Mouse (Mus musculus) small intestine, adult 2 months (tissue): Measurements from ENCODE around the gene Mia2. TPM values are rescaled to one million over a fixed set of nuclear protein-coding genes. Genes with fewer than 3 reads are reported as not detected.

ENCODE experiments used
- H3K27ac ChIP-seq: fragments of 200-500 bp; 2 replicates; pipeline ENCODE4 v1.5.1; 2012; ENCODE audit warnings: low read depth, low read length, control low read depth, inconsistent platforms; ENCODE audit not compliant: insufficient read depth
- H3K27me3 ChIP-seq: fragments of 200-500 bp; 2 replicates; pipeline ENCODE4 v1.6.1; 2012; ENCODE audit warnings: mild to moderate bottlenecking, moderate library complexity, low read length, inconsistent platforms; ENCODE audit not compliant: control insufficient read depth, insufficient read depth
- H3K36me3 ChIP-seq: fragments of 200-500 bp; 2 replicates; pipeline ENCODE4 v1.6.1; 2012; ENCODE audit warnings: mild to moderate bottlenecking, low read length, control low read depth, inconsistent platforms; ENCODE audit not compliant: control insufficient read depth, insufficient read depth
- H3K4me1 ChIP-seq: fragments of 200-500 bp; 2 replicates; pipeline ENCODE4 v1.6.1; 2012; ENCODE audit warnings: low read length, inconsistent platforms, mixed read lengths; ENCODE audit not compliant: control insufficient read depth, insufficient read depth, insufficient read length
- H3K4me3 ChIP-seq: fragments of 200-500 bp; 2 replicates; pipeline ENCODE4 v1.5.1; 2012; ENCODE audit warnings: low read depth, mild to moderate bottlenecking, control low read depth, inconsistent platforms, low read length, moderate library complexity
- CTCF ChIP-seq: fragments of 200-500 bp; IDR thresholded peaks from 2 replicates; pipeline ENCODE4 v1.5.1; 2012; ENCODE audit warnings: low read depth, mild to moderate bottlenecking, control low read depth, inconsistent platforms, low read length, moderate library complexity, mixed read lengths; ENCODE audit not compliant: insufficient replicate concordance, insufficient read length; ENCODE audit errors: extremely low read depth
- POLR2A ChIP-seq: fragments of 200-500 bp; IDR thresholded peaks from 2 replicates; pipeline ENCODE4 v1.6.1; 2012; ENCODE audit warnings: low read depth, mild to moderate bottlenecking, control low read depth, inconsistent platforms, low read length, moderate library complexity
- WGBS: fragments of 180-500 bp; shearing (Covaris S2); methylation state at CpG from one replicate; pipeline ENCODE4 v1.1.7; 2018; 5-methylcytosine and 5-hydroxymethylcytosine counted together
- polyA plus RNA-seq: library from polyadenylated mRNA; depleted of rRNA; stranded (reverse); fragments of >200 nt; gene quantifications from 2 replicates; pipeline ENCODE4 v1.2.3, GENCODE M21; 2012

The Mia2 gene
- polyA plus RNA-seq, 1 experiment: 37.8 TPM

- no peak for TF ChIP-seq CTCF
- Histone ChIP-seq H3K27ac (no peak overlapping the region), H3K27me3 (no peaks in the 10 kb centered on the region)
Observed at GRCm38 (mm10) chr12:59193637-59194036, 98.0 kb downstream of the Mia2 start.

DNA sequence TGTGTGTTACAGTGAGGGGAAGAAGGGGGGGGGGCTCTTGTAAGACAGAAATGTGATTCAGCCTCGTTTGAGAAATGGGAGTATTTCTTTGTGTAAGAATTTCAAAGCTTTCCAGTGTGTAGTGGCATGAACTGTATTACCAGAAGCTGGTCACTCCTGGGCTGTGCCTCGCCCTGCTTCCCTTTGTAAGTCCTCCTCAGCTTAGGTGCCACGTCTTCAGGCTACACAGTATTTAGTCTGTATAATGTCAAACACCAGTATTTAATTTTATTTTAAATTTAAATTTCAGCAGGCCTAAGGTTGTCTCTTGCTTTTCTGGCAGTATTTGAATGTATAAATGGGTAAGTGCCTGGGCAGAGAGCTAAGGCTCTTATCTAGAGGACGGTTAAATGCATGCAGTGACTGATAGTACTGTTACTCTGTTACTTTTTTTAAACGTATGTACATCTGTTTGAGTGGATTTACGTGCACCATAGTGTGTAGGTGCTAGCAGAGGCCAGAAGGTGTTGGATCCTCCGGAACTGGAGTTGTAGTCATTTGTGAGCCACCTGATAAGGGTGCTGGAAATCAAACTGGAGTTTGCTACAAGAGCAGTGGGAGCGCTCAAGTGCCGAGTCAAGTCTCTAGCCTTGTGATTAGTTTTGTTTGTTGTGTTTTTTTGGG is 98.9 kb downstream of the Mia2 start:
- Histone ChIP-seq H3K4me1 (peaks cover 4% of the 10 kb centered on the region; the same call in 1 of the 2 replicates), H3K36me3 (peaks cover 22% of the 10 kb centered on the region), H3K27me3 (no peaks in the 10 kb centered on the region), H3K4me3 (no peak overlapping the region), H3K27ac (peak overlapping the region; percentile 46; the same call in 1 of the 2 replicates)
- 64% methylated on average over 9 of the region's 9 CpGs for WGBS
- TF ChIP-seq CTCF (no peak), POLR2A (no peak)

More at GRCm38 (mm10) chr12:59193637-59194036, 98.0 kb downstream of the Mia2 start:
- Histone ChIP-seq H3K4me1 (no peaks in the 10 kb centered on the region), H3K4me3 (no peak overlapping the region), H3K36me3 (peaks cover 24% of the 10 kb centered on the region)
- 75% methylated on average over 3 of the region's 3 CpGs for WGBS

- WGBS: 71% methylated on average over 4 of the region's 4 CpGs
- H3K4me3 ChIP-seq: no peak overlapping the region
- H3K36me3 ChIP-seq: peaks cover 23% of the 10 kb centered on the region
- H3K4me1 ChIP-seq: peaks cover 4% of the 10 kb centered on the region; the same call in 1 of the 2 replicates
- H3K27me3 ChIP-seq: no peaks in the 10 kb centered on the region
- no peak for TF ChIP-seq POLR2A
- TF ChIP-seq CTCF: no peak
- peak overlapping the region; percentile 28; the same call in 1 of the 2 replicates for H3K27ac ChIP-seq
Observed at GRCm38 (mm10) chr12:59195065-59195464, 99.5 kb downstream of the Mia2 start.

DNA sequence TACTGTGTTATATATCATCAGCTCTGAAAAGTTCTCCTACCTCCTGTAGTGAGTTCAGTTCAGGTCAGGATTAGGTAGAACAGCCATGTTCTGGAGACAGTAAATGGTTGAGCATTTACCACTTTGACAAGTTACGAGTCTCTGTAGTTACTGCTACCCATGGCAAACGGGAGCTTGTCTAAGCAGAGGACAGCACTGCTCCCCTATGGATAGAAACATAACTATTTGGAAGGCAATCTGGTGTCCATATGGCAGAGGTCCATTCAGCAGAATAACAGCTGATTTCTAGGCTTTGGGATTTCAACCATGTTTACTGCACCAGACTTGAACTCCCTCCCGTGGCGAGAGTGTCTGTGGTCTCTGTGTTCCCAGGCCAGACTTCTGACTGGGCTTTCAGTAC is 100.3 kb downstream of the Mia2 start:
- H3K4me3 ChIP-seq: no peak overlapping the region
- peaks cover 4% of the 10 kb centered on the region; the same call in 1 of the 2 replicates for H3K4me1 ChIP-seq
- no peaks in the 10 kb centered on the region for H3K27me3 ChIP-seq
- TF ChIP-seq POLR2A (no peak), CTCF (no peak)
- 91% methylated on average over 4 of the region's 4 CpGs for WGBS
- H3K27ac ChIP-seq: no peak overlapping the region
- H3K36me3 ChIP-seq: peaks cover 20% of the 10 kb centered on the region

DNA sequence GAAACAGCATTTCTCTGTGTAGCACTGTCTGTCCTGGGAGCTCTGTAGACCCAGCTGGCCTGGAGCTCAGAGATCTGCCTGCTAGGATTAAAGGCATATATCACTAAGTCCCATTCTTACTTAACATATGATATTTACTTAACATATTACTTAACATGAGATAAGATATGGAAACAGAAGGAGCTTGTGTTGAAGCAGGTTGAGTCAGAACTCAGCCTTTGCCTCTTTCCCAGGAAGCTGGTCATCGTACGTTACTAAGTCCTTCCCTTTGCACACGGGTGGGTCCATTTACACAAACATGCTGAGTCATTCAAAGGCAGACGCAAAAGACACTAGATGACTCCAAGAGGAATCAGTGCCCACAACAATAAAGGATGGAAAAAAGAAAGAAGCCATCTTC is 103.2 kb downstream of the Mia2 start:
- H3K27ac ChIP-seq: no peak overlapping the region

GRCm38 (mm10) chr12:59199361-59199760 is 103.8 kb downstream of the Mia2 start:
- Histone ChIP-seq H3K4me1 (peaks cover 4% of the 10 kb centered on the region; the same call in 1 of the 2 replicates), H3K27ac (0 out of 2 replicates have a peak overlapping the region, but pooled peaks have one; percentile 9), H3K36me3 (peaks cover 32% of the 10 kb centered on the region), H3K4me3 (no peak overlapping the region), H3K27me3 (no peaks in the 10 kb centered on the region)
- WGBS: 87% methylated on average over 2 of the region's 2 CpGs
- TF ChIP-seq CTCF (no peak), POLR2A (no peak)

More for the DNA sequence above, 103.2 kb downstream of the Mia2 start:
- Histone ChIP-seq H3K4me3 (no peak overlapping the region), H3K4me1 (peaks cover 4% of the 10 kb centered on the region; the same call in 1 of the 2 replicates), H3K36me3 (peaks cover 26% of the 10 kb centered on the region), H3K27me3 (no peaks in the 10 kb centered on the region)
- WGBS: 20% methylated on average over 4 of the region's 4 CpGs
- TF ChIP-seq CTCF (no peak), POLR2A (no peak)

DNA sequence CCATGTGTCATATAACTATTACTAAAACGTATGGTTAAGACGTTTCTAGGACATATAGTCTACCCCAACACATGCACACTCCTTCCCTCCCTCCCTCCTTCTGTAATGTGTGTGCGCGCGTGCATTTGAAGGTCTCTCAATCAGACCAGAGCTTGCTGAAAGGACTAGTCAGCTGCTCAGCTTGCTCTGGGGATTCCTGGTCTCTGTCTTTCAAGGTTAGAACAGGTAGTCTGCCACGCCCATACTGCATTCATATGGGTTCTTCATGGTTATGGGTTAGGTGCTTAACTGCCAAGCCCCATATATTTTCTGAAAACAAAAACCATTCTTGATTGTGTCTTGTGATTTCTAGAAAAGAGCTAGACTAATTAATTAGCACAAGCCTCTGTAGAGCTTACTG is 110.0 kb downstream of the Mia2 start:
- Histone ChIP-seq H3K27me3 (no peaks in the 10 kb centered on the region), H3K4me3 (no peak overlapping the region), H3K36me3 (peaks cover 23% of the 10 kb centered on the region), H3K4me1 (peaks cover 2% of the 10 kb centered on the region; the same call in 1 of the 2 replicates), H3K27ac (no peak overlapping the region)
- no peak for TF ChIP-seq CTCF
- no peak for TF ChIP-seq POLR2A
- WGBS: 93% methylated on average over 6 of the region's 6 CpGs
